16 mouse cellular contexts compared by ENCODE assay signal in the genomic region with DNA sequence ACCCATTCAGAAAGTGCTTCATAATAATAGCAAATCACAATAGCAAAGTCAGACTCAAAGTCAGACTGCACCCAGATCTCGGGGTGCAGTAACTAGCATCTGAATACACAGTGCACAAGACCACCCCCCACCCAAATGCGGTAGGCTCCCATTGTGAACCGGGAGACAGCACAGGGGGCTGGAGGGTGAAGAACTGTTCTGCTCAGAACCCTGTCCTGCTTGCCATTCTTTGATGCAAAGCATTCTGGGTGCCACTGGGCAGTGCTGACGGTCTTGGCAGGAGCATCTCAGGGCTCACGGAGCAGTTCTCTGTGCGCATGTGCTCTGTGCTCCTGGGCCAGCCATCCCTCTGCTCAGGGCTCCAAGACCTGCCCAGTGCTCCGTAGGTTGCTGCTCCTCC.
"Had no signal": no experiment of that assay in that cellular context is flagged by ENCODE, and none has a peak within 500 bp of the region (broad histone marks: within the 10 kb centered on the region; RNA-seq: fewer than 3 reads in every experiment).

No protein-coding gene starts in this region.

- H3K4me1 ChIP-seq: liver, embryonic 13.5 days; megakaryocyte, embryonic 14.5 days had no signal

- DNase-seq: kidney, adult 18-20 months; kidney, adult 9 months; kidney, postnatal 25 days; layer of hippocampus, adult 9-11 months; liver, embryonic 13.5 days; lung, embryonic 14.5 days; retina, postnatal 1 day; right cerebral cortex, postnatal 25 days; spleen, adult 18-20 months had no signal

- H3K4me3 ChIP-seq: layer of hippocampus, adult 2 months; left cerebral cortex, adult 2 months; liver, embryonic 13.5 days; megakaryocyte, embryonic 14.5 days; midbrain, embryonic 10.5 days; midbrain, embryonic 13.5 days; myocyte; neural tube, embryonic 13.5 days had no signal
